Mouse (Mus musculus) erythroblast, embryonic 14.5 days (primary cell): ENCODE data around the gene Cdc73.

Experiments
- GATA1 ChIP-seq: IDR thresholded peaks from 2 replicates; pipeline ENCODE4 v1.6.1; 2012; ENCODE audit warnings: low read length, inconsistent platforms, mixed read lengths
- TAL1 ChIP-seq: IDR thresholded peaks from 3 replicates; pipeline ENCODE4 v1.6.1; 2012; ENCODE audit warnings: low read length, inconsistent platforms, mixed read lengths

GRCm38 (mm10) chr1:143621930-143622329 lies 80.8 kb downstream of the Cdc73 start:
- TF ChIP-seq GATA1 (no peak), TAL1 (no peak)
